Mouse (Mus musculus) intestine, postnatal 0 days (tissue): ENCODE results near the gene Mrc2. TPM values are rescaled to one million over a fixed set of nuclear protein-coding genes. Genes with fewer than 3 reads are reported as not detected.

Source experiments
- ATAC-seq: fragments of 200-750 bp; cut with Nextera tagmentation; 2 replicates; pipeline ENCODE4 v1.8.0; 2017; ENCODE audit warnings: mild to moderate bottlenecking, moderate TSS enrichment, moderate library complexity
- H3K27ac ChIP-seq: fragments of 300-500 bp; sonication (generic); 2 replicates; pipeline ENCODE4 v1.5.1; 2014; ENCODE audit warnings: mild to moderate bottlenecking, low read depth, low read length, moderate library complexity
- H3K27me3 ChIP-seq: fragments of 300-500 bp; sonication (generic); replicated peaks from 2 replicates; pipeline ENCODE4 v1.6.1; 2014; ENCODE audit warnings: low read length, mixed read lengths; ENCODE audit not compliant: control insufficient read depth, insufficient read depth
- H3K36me3 ChIP-seq: fragments of 300-500 bp; sonication (generic); 2 replicates; pipeline ENCODE4 v1.6.1; 2014; ENCODE audit warnings: mild to moderate bottlenecking, moderate library complexity; ENCODE audit not compliant: control insufficient read depth, insufficient read depth
- H3K4me1 ChIP-seq: fragments of 300-500 bp; sonication (generic); replicated peaks from 2 replicates; pipeline ENCODE4 v1.6.1; 2014; ENCODE audit warnings: antibody characterized with exemption, low read length, mixed read lengths; ENCODE audit not compliant: control insufficient read depth, insufficient read depth
- H3K4me2 ChIP-seq: fragments of 300-500 bp; sonication (generic); replicated peaks from 2 replicates; pipeline ENCODE4 v1.6.1; 2014; ENCODE audit warnings: low read depth, mild to moderate bottlenecking, moderate library complexity
- H3K4me3 ChIP-seq: fragments of 300-500 bp; sonication (generic); 2 replicates; pipeline ENCODE4 v1.5.1; 2014; ENCODE audit warnings: low read depth, low read length
- H3K9ac ChIP-seq: fragments of 300-500 bp; sonication (generic); 2 replicates; pipeline ENCODE4 v1.6.1; 2014; ENCODE audit warnings: mild to moderate bottlenecking, low read depth, low read length
- H3K9me3 ChIP-seq: fragments of 300-500 bp; sonication (generic); 2 replicates; pipeline ENCODE4 v1.6.1; 2016; ENCODE audit warnings: mixed run types; ENCODE audit not compliant: control insufficient read depth
- CTCF ChIP-seq: sonication (generic); IDR thresholded peaks from 2 replicates; pipeline ENCODE4 v1.5.1; 2016; ENCODE audit warnings: low read depth, mild to moderate bottlenecking, control low read depth, antibody characterized with exemption, moderate library complexity
- WGBS: fragments of 180-500 bp; shearing (Covaris S2); extraction: QIAGEN DNeasy Blood & Tissue Kit; methylation state at CpG from one replicate; pipeline ENCODE4 v1.1.7; 2014; 5-methylcytosine and 5-hydroxymethylcytosine counted together
- polyA plus RNA-seq: library from polyadenylated mRNA; unstranded; fragments of >200 nt; fragmentation: Nextera tagmentation; extraction: Ambion mirVana; gene quantifications from 2 replicates; pipeline ENCODE4 v1.2.1, GENCODE M21; 2015

Mrc2 gene
- polyA plus RNA-seq, 1 experiment from 2014 or later, result 1.7 TPM

DNA sequence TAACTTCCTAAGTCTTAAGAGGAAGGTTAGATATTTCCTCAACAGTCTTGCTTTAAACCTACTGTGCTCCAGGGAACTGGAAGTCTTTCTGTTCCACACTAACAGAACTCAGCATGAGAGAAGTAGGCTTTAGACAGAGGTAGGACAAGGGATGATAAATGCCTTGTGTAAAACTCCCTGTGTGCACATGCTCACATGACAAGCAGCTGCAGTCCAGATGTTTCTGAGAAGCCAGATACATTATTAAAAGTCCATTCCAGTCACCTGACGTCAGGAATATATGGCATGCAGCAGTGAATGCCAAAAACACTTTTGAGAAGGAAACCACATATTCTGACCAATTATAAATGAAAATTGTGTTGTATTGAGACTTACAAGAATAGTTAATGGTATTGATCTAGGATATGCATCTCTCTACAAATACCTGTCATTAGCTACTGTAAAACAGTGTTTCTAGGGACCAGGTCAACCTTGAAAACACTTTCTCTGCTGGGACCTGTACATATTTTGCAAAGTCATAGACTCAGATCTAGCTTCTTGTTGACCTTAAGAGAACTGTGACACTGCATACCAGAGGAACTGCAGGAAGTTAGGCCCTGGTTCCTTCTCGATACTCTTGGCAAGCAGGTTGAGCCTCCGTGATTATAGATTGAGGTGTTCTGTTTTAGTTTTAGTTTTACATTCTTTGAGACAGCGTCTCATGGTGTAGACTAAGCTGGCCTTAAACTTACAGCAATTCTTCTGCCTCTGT, 30.7 kb upstream of the Mrc2 start:
- no peak overlapping the region for H3K4me2 ChIP-seq
- H3K36me3 ChIP-seq, result peaks cover 33% of the 10 kb centered on the region
- no peaks in the 10 kb centered on the region for H3K4me1 ChIP-seq
- no peak overlapping the region for H3K9ac ChIP-seq
- H3K27me3 ChIP-seq, result no peaks in the 10 kb centered on the region
- no peak overlapping the region for H3K27ac ChIP-seq
- ATAC-seq, result no peak
- no peaks in the 10 kb centered on the region for H3K9me3 ChIP-seq
- TF ChIP-seq CTCF, result no peak
- H3K4me3 ChIP-seq, result no peak overlapping the region
- 76% methylated on average over 4 of the region's 4 CpGs for WGBS

DNA sequence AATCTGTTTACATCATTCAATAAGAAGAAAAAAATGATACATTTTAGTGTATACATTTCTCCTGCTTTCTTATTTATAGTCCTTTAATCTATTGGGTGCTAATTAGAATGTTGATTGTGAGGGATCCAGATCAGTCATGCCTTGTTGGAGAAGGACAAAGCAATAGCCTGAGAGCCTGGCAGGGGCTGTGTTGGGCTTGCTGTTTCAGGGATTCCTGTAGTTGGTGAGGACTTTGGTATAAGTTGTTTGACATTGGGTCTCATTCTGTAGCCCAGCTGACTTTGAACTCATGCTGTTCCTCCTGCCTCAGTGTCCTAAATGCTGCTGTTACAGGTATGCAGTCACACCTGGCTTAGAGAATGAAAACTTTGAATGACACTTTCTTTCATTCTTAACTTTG, 27.9 kb upstream of the Mrc2 start:
- H3K4me1 ChIP-seq, result no peaks in the 10 kb centered on the region
- no peak overlapping the region for H3K27ac ChIP-seq
- H3K36me3 ChIP-seq, result peaks cover 38% of the 10 kb centered on the region
- H3K4me3 ChIP-seq, result no peak overlapping the region
- H3K27me3 ChIP-seq, result no peaks in the 10 kb centered on the region
- no peak for TF ChIP-seq CTCF
- no peak overlapping the region for H3K9ac ChIP-seq
- no peaks in the 10 kb centered on the region for H3K9me3 ChIP-seq
- no peak overlapping the region for H3K4me2 ChIP-seq
- no peak for ATAC-seq

DNA sequence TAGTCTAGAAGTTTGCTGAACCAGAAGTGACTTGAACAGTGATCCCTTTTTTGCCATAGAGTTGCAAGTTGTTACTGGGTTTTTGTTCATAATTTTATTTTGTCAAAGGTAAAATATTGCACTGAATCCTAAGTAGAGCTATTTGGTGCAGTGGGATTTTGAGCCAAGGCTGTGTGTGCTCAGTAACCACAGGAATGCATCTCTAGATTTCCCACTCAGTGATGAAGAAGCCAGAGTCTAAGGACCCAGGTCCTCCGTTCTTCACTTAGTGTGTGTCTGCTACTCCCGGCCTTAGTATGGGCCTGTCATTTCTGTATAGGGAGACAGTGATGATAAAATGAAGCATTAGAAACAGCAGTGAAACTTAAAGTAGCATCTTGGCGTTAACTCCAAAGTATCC, 27.5 kb upstream of the Mrc2 start:
- H3K4me2 ChIP-seq, result no peak overlapping the region
- H3K9me3 ChIP-seq, result no peaks in the 10 kb centered on the region
- H3K36me3 ChIP-seq, result peaks cover 38% of the 10 kb centered on the region
- ATAC-seq, result no peak
- H3K4me3 ChIP-seq, result no peak overlapping the region
- H3K27ac ChIP-seq, result no peak overlapping the region
- no peak for TF ChIP-seq CTCF
- H3K4me1 ChIP-seq, result no peaks in the 10 kb centered on the region
- no peak overlapping the region for H3K9ac ChIP-seq
- 78% methylated on average over 3 of the region's 3 CpGs for WGBS
- H3K27me3 ChIP-seq, result no peaks in the 10 kb centered on the region

DNA sequence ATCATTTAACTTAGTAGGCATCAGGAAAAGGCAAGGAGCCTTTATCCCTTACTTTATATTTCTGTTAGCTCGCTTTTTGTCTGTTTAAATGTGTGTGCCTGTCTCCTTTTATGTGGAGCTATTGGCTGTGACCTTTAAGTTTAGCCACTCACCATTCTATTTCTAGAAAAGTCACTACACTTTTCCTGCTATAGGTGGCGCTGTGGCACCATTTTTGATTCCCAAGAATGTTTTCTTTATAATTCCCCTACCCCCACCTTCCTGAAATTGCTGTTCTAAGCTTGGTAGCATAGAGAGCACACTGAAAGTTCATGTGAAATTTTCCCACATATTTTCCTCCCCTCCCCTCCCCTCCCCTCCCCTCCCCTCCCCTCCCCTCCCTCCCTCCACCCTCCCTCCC, 22.3 kb upstream of the Mrc2 start:
- no peak overlapping the region for H3K4me2 ChIP-seq
- H3K4me3 ChIP-seq, result no peak overlapping the region
- WGBS, result 26% methylated on average over 2 of the region's 2 CpGs
- peaks cover 40% of the 10 kb centered on the region for H3K36me3 ChIP-seq
- H3K4me1 ChIP-seq, result no peaks in the 10 kb centered on the region
- H3K27me3 ChIP-seq, result no peaks in the 10 kb centered on the region
- no peak overlapping the region for H3K27ac ChIP-seq
- ATAC-seq, result no peak
- no peak overlapping the region for H3K9ac ChIP-seq
- TF ChIP-seq CTCF, result peak; percentile 71
- no peaks in the 10 kb centered on the region for H3K9me3 ChIP-seq

DNA sequence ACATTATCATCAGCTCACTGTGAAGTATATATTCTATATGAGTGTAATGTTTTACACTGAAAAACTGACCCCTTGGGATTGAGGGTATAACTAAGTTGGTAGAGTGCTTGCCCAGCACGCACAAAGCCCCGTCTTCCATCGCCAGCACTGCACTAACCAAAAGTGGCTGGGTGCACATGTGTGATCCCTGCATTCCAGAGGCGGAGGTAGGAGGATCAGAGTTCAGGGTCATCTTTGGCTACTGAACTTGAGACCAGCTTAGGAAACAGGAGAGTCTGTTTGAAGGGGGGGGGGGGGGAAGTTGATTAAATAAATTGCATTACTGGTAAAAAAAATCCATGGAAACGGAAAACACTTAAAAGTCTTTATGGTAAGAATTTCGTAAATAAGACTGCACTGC, 12.0 kb upstream of the Mrc2 start:
- WGBS, result 93% methylated on average over 6 of the region's 6 CpGs
- H3K36me3 ChIP-seq, result peaks cover 74% of the 10 kb centered on the region
- no peak overlapping the region for H3K4me2 ChIP-seq
- no peaks in the 10 kb centered on the region for H3K9me3 ChIP-seq
- no peak overlapping the region for H3K9ac ChIP-seq
- ATAC-seq, result no peak
- no peaks in the 10 kb centered on the region for H3K4me1 ChIP-seq
- no peak for TF ChIP-seq CTCF
- no peak overlapping the region for H3K27ac ChIP-seq
- no peaks in the 10 kb centered on the region for H3K27me3 ChIP-seq
- no peak overlapping the region for H3K4me3 ChIP-seq

DNA sequence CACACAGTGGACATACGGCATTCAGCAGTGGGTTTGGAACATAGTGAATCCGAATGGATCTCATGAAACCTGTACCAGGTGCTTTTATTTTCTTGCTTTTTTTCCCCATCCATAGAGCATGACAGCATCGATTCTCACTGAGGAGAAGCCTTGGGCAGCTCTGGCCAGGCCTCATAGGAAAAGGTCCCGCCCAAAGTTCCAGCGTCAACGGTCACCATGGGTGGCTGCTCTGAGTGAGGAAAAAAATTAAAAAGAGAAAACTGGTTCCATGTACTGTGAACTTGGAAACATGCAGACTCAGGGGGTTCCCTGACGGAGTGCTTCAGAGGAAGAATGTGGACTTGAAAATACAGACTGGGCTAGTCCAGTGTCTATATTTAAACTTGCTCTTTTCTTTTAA, 11.2 kb upstream of the Mrc2 start:
- no peak for ATAC-seq
- Histone ChIP-seq H3K9ac (no peak overlapping the region), H3K27ac (no peak overlapping the region), H3K36me3 (peaks cover 67% of the 10 kb centered on the region), H3K27me3 (no peaks in the 10 kb centered on the region), H3K4me1 (no peaks in the 10 kb centered on the region; the same call in 1 of the 2 replicates), H3K9me3 (no peaks in the 10 kb centered on the region), H3K4me2 (no peak overlapping the region), H3K4me3 (no peak overlapping the region)
- WGBS, result 90% methylated on average over 7 of the region's 7 CpGs
- no peak for TF ChIP-seq CTCF
